Comparison of ENCODE assay signal across 11 mouse cellular contexts in the genomic region with DNA sequence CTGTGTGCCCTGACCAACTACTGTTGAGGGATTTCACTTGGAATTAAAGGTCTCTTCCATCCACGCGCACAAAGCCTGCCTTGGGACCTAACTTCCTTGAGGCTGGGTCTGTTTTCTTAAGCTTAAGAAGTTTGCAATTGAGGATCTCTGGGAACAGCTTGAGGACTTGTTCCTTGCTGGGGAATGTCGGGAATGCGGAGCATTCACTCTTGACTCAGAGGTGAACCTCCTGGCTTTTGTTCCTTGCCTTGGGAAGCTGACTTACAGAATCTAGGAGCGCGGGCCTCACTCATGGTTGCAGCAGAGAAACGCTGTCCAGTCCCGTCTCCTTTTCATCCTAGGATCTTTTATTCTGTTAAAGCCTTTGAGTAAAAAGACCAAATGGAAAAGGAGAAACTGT.
DNase-seq lines count a peak whose midpoint lies in the region; ATAC-seq and TF ChIP-seq lines count a peak whose summit lies in the region.
"Had no signal": no experiment of that assay in that cellular context is flagged by ENCODE, and none has a peak within 500 bp of the region (broad histone marks: within the 10 kb centered on the region; RNA-seq: fewer than 3 reads in every experiment).

No protein-coding gene starts in this region.

- H3K27me3 ChIP-seq in kidney, postnatal 0 days (ENCODE audit: insufficient read depth, low read length) = no peaks in the 10 kb centered on the region
- no peaks in the 10 kb centered on the region for H3K27me3 ChIP-seq in limb, embryonic 12.5 days
- H3K27me3 ChIP-seq in midbrain, embryonic 10.5 days (ENCODE audit: low read depth, poor library complexity, severe bottlenecking) = no peaks in the 10 kb centered on the region
- H3K27me3 ChIP-seq: heart, embryonic 13.5 days had no signal

- DNase-seq in kidney, postnatal 0 days (ENCODE audit: low spot score) = peak; percentile 70
- DNase-seq in kidney, adult 18-20 months = no peak
- peak; percentile 20 for DNase-seq in WW6 (ENCODE audit: low read depth, low spot score)
- peak; percentile 56 for DNase-seq in mesoderm, embryonic 11.5 days (ENCODE audit: low read depth, low spot score)
- no peak for DNase-seq in gastrocnemius, adult 8-10 months (ENCODE audit: low spot score in 2 of 2)
- no peak for DNase-seq in midbrain, embryonic 10.5 days (ENCODE audit: low spot score)
- DNase-seq: gastrocnemius, postnatal 10 days had no signal

- H3K4me2 ChIP-seq in kidney, postnatal 0 days (ENCODE audit: low read length) = no peak overlapping the region
- H3K4me2 ChIP-seq in limb, embryonic 12.5 days = no peak overlapping the region
- H3K4me2 ChIP-seq: heart, embryonic 13.5 days; hindbrain, embryonic 14.5 days had no signal

- H3K27ac ChIP-seq in kidney, postnatal 0 days = 0 out of 2 replicates have a peak overlapping the region, but pooled peaks have one; percentile 28
- peak overlapping the region; percentile 51; the same call in 1 of the 2 replicates for H3K27ac ChIP-seq in limb, embryonic 12.5 days
- no peak overlapping the region for H3K27ac ChIP-seq in midbrain, embryonic 10.5 days (replicated peaks)
- H3K27ac ChIP-seq: heart, embryonic 13.5 days; hindbrain, embryonic 14.5 days had no signal

- 0 out of 2 replicates have a peak, but pooled peaks cover 7% of the 10 kb centered on the region for H3K4me1 ChIP-seq in kidney, postnatal 0 days (replicated peaks; ENCODE audit: insufficient read depth, low read length)
- H3K4me1 ChIP-seq in limb, embryonic 12.5 days (replicated peaks) = peaks cover 23% of the 10 kb centered on the region
- peaks cover 22% of the 10 kb centered on the region for H3K4me1 ChIP-seq in midbrain, embryonic 10.5 days

- H3K9ac ChIP-seq in kidney, postnatal 0 days (ENCODE audit: low read depth, low read length) = no peak overlapping the region
- no peak overlapping the region for H3K9ac ChIP-seq in limb, embryonic 12.5 days (replicated peaks)
- H3K9ac ChIP-seq: heart, embryonic 13.5 days; hindbrain, embryonic 14.5 days had no signal

- no peak overlapping the region for H3K4me3 ChIP-seq in kidney, postnatal 0 days (replicated peaks; ENCODE audit: low read depth, low read length)
- H3K4me3 ChIP-seq in limb, embryonic 12.5 days (replicated peaks) = no peak overlapping the region
- no peak overlapping the region for H3K4me3 ChIP-seq in midbrain, embryonic 10.5 days
- H3K4me3 ChIP-seq: heart, embryonic 13.5 days had no signal

- WGBS in kidney, postnatal 0 days = 20% methylated on average over 8 of the region's 8 CpGs
- 17% methylated on average over 8 of the region's 8 CpGs for WGBS in limb, embryonic 12.5 days
- 16% methylated on average over 8 of the region's 8 CpGs for WGBS in midbrain, embryonic 10.5 days

- no peaks in the 10 kb centered on the region for H3K36me3 ChIP-seq in kidney, postnatal 0 days (ENCODE audit: insufficient read depth, low read length)
- H3K36me3 ChIP-seq in limb, embryonic 12.5 days = no peaks in the 10 kb centered on the region
- H3K36me3 ChIP-seq in midbrain, embryonic 10.5 days = no peaks in the 10 kb centered on the region
- H3K36me3 ChIP-seq: heart, embryonic 13.5 days had no signal

- no peak for TF ChIP-seq CTCF in kidney, postnatal 0 days (IDR thresholded peaks at IDR 0.05; ENCODE audit: low read depth)

- no peaks in the 10 kb centered on the region for H3K9me3 ChIP-seq in kidney, postnatal 0 days (replicated peaks; ENCODE audit: low read length)
- no peaks in the 10 kb centered on the region for H3K9me3 ChIP-seq in limb, embryonic 12.5 days
- no peaks in the 10 kb centered on the region for H3K9me3 ChIP-seq in midbrain, embryonic 10.5 days (replicated peaks)
- H3K9me3 ChIP-seq: heart, embryonic 13.5 days had no signal

- ATAC-seq in kidney, postnatal 0 days (replicated peaks; ENCODE audit: low FRiP score, low read depth) = no peak
- ATAC-seq in limb, embryonic 12.5 days (ENCODE audit: insufficient number of reproducible peaks, insufficient read depth, low FRiP score, low TSS enrichment, low read depth) = no peak
- ATAC-seq: CD4-positive, CD25-positive, alpha-beta regulatory T cell, adult 4 months had no signal

Comparison
In these comparisons a context has a peak if more than half of its experiments do, and no peak if none do; other contexts are left out.
1. DNase-seq: peak in kidney, postnatal 0 days (single experiment), WW6 (single experiment) and mesoderm, embryonic 11.5 days (single experiment); none in kidney, adult 18-20 months (single experiment), gastrocnemius, adult 8-10 months (0 of 2) and midbrain, embryonic 10.5 days (single experiment).